Mouse (Mus musculus) hindbrain, embryonic 12.5 days (tissue): ENCODE results near the gene Gon4l. TPM values are rescaled to one million over a fixed set of nuclear protein-coding genes. Genes with fewer than 3 reads are reported as not detected.
"Not testable (repeated sequence)": the region's sequence is repeated elsewhere in the genome, so short reads cannot be mapped to it uniquely, and the experiment has no call there.

Experiments
- ATAC-seq: fragments of 200-750 bp; cut with Nextera tagmentation; 2 replicates; pipeline ENCODE4 v1.8.0; 2017; ENCODE audit warnings: moderate TSS enrichment; ENCODE audit not compliant: low FRiP score
- H3K27ac ChIP-seq: fragments of 300-500 bp; sonication (generic); 2 replicates; pipeline ENCODE4 v1.5.1; 2016; ENCODE audit warnings: mild to moderate bottlenecking
- H3K27me3 ChIP-seq: fragments of 300-500 bp; sonication (generic); 2 replicates; pipeline ENCODE4 v1.6.1; 2016; ENCODE audit warnings: mild to moderate bottlenecking
- H3K36me3 ChIP-seq: fragments of 300-500 bp; sonication (generic); 2 replicates; pipeline ENCODE4 v1.6.1; 2016; ENCODE audit warnings: mild to moderate bottlenecking
- H3K4me1 ChIP-seq: fragments of 300-500 bp; sonication (generic); 2 replicates; pipeline ENCODE4 v1.6.1; 2016
- H3K4me2 ChIP-seq: fragments of 300-500 bp; sonication (generic); replicated peaks from 2 replicates; pipeline ENCODE4 v1.6.1; 2016; ENCODE audit warnings: mild to moderate bottlenecking
- H3K4me3 ChIP-seq: fragments of 300-500 bp; sonication (generic); 2 replicates; pipeline ENCODE4 v1.5.1; 2016; ENCODE audit warnings: mild to moderate bottlenecking
- H3K9ac ChIP-seq: fragments of 300-500 bp; sonication (generic); 2 replicates; pipeline ENCODE4 v1.6.1; 2016; ENCODE audit warnings: mild to moderate bottlenecking, moderate library complexity
- H3K9me3 ChIP-seq: fragments of 300-500 bp; sonication (generic); replicated peaks from 2 replicates; pipeline ENCODE4 v1.6.1; 2016; ENCODE audit warnings: mild to moderate bottlenecking
- WGBS: fragments of 180-500 bp; shearing (Covaris S2); methylation state at CpG from one replicate; pipeline ENCODE4 v1.1.7; 2016; 5-methylcytosine and 5-hydroxymethylcytosine counted together
- polyA plus RNA-seq: library from polyadenylated mRNA; unstranded; fragments of >200 nt; fragmentation: Nextera tagmentation; extraction: Ambion mirVana; gene quantifications from 2 replicates; pipeline ENCODE4 v1.2.1, GENCODE M21; 2016

The Gon4l gene
- 18.8 and 19.4 TPM in 2 replicates for polyA plus RNA-seq

DNA sequence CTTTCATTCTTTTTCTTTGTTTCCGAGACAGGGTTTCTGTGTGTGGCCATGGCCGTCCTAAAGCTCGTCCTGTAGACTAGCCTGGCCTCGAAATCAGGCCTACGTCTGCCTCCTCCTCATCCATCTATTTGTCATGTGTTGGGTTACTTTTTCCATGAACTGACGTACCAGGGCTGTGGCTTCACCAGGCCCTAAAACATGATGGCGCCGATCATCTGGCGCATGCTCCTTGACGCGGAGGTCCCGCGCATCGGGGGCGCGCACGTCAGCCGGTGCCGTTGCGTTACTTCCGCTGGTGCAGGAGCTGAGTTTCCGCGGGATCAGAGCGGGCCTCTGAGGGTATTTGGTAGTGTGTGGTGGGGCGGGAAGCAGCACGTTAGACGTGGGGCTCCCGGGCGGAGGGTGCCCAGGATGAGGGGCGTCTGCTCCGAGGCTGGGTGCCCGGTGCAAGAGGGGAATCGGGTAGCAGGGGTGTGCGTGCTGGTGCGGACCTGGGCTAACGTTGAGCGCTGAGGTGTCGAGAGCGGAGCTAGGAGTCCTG lies at the start of gene Gon4l:
Gene Gon4l, plus strand, starts transcription at position 281 of the 541 bp plus-strand sequence.
- peak within 1 kb of the TSS; percentile 48 for H3K4me2 ChIP-seq
- H3K27me3 ChIP-seq, H3K4me1 ChIP-seq, H3K9me3 ChIP-seq: not testable (repeated sequence)
- peak; percentile 36 for ATAC-seq
- H3K4me3 ChIP-seq = peak within 1 kb of the TSS; percentile 39
- H3K27ac ChIP-seq = peak within 1 kb of the TSS; percentile 86
- H3K9ac ChIP-seq = peak within 1 kb of the TSS; percentile 41; the same call in 1 of the 2 replicates
- WGBS = 3% methylated on average over 29 of the region's 39 CpGs
- peaks cover 10% of the 10 kb centered on the region; the same call in 1 of the 2 replicates for H3K36me3 ChIP-seq

DNA sequence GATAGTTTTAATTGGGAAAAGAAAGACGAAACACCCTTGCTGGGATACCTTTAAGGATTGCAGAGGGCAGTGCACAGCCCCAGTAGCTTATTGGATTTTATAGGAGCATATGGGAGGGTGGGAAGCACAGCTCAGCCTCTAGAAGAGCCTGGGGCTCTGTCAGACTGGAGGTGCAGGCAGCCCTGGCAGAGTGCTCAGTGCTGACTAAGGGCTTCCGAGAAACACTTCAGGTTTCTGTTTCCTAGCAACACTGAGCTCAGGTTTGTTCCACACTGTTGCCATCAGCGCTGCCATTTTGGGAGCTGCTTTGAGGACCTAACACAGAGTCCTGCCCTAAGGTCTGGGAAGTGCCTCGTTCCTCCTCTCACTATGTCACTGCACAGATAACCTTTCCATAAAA lies 48.7 kb upstream of the Gon4l start:
- 96% methylated on average over 1 of the region's 4 CpGs for WGBS
- not testable (repeated sequence) for H3K36me3 ChIP-seq, H3K27me3 ChIP-seq

DNA sequence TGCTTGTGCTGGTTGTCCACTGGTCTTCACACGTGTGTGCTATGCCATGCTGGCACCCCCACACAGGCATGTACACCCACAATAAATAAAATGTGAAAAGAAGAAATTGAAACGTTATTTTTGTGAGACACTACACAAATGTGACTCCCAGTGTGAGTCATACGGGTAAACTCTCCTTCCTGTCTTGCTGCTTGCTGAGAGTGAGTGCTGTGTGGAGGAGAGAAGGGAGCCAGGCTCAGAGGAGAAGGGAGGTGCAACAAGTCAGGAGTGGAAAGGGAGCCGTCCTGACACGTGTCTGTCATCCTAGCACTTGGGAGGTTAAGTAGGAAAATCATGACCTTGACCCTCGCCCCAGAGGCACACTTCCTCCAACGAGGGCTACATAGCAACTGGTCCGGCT lies 48.2 kb upstream of the Gon4l start:
- not testable (repeated sequence) for ATAC-seq, H3K36me3 ChIP-seq, H3K9ac ChIP-seq, H3K27me3 ChIP-seq, H3K4me3 ChIP-seq, H3K4me2 ChIP-seq, H3K4me1 ChIP-seq, H3K27ac ChIP-seq, H3K9me3 ChIP-seq
- no CpG with 5 or more reads among the region's 8 CpGs for WGBS

More for the DNA sequence above, 48.7 kb upstream of the Gon4l start:
- H3K4me2 ChIP-seq, H3K9ac ChIP-seq, H3K27ac ChIP-seq, ATAC-seq, H3K9me3 ChIP-seq, H3K4me3 ChIP-seq, H3K4me1 ChIP-seq: not testable (repeated sequence)

DNA sequence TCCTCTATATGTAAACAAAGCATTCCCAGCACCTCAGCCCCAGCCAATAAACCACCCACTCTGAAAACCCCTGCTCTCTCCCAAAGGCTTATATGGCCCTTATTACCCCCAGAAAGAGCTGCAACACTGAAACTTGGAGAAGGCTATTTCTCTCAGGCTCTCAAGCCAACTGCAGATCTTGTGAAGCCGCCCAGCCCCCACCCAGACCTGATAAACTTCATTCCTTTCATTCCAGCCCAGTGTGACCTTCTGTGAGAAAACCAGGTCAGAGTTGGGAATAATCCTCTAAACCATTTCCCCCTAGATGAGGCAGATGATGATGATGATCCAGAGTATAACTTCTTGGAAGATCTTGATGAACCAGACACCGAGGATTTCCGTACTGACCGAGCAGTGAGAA lies 47.0 kb upstream of the Gon4l start:
- not testable (repeated sequence) for H3K27ac ChIP-seq, H3K9ac ChIP-seq, H3K27me3 ChIP-seq, H3K36me3 ChIP-seq, H3K4me1 ChIP-seq, H3K4me2 ChIP-seq, H3K4me3 ChIP-seq, ATAC-seq, H3K9me3 ChIP-seq
- WGBS = no CpG with 5 or more reads among the region's 4 CpGs

DNA sequence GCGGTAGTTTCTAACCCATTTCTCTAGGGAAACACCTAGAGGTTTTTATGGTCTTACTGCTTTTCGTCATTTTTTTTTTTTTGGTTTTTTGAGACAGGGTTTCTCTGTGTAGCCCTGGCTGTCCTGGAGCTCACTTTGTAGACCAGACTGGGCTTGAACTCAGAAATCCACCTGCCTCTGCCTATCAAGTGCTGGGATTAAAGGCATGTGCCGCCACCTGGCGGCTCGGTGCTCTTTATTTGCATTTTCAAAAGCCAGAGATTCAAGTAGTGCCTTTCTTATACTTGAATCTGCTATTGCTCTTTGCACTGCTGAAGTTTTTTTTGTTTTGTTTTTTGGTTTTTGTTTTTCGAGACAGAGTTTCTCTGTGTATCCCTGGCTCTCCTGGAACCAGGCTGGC lies 37.5 kb upstream of the Gon4l start:
- H3K4me1 ChIP-seq, H3K4me3 ChIP-seq, H3K9ac ChIP-seq, H3K27me3 ChIP-seq, H3K27ac ChIP-seq, H3K9me3 ChIP-seq, ATAC-seq, H3K4me2 ChIP-seq, H3K36me3 ChIP-seq: not testable (repeated sequence)
- 90% methylated on average over 6 of the region's 6 CpGs for WGBS

DNA sequence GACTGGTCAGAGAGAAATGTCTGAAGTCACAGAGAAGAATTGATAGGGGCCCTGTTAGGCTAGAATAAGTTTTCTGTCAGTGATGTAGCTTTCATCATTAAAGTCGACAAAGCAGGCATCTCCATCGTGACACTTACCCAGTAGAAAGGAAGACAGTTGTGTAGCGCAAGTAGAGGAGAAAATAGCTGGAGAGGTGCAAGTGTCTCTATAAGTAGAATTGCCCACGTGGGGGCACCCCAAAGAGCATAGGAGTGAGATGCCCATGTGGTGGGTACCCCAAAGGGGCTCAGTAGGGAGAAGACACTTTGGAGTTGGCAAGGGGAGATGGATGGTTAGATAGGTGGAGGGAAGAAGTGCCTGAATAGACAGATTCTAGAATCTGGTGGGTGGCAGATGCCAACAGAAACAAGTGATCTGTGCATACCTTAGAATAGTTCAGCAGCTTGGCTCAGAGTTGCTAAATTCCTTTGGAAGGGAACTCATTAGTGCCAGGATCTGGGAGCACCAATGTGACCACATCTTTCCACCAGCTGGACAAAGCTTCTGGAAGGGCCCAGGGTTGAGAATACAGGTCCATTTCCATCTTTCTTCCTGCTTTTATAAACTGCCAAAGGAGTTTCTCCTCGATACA lies 31.0 kb upstream of the Gon4l start:
- 92% methylated on average over 5 of the region's 5 CpGs for WGBS
- no peak for ATAC-seq
- Histone ChIP-seq H3K4me2 (no peak overlapping the region), H3K27ac (no peak overlapping the region), H3K27me3 (no peaks in the 10 kb centered on the region), H3K9me3 (no peaks in the 10 kb centered on the region), H3K36me3 (peaks cover 18% of the 10 kb centered on the region), H3K4me1 (no peaks in the 10 kb centered on the region), H3K4me3 (no peak overlapping the region), H3K9ac (no peak overlapping the region)

DNA sequence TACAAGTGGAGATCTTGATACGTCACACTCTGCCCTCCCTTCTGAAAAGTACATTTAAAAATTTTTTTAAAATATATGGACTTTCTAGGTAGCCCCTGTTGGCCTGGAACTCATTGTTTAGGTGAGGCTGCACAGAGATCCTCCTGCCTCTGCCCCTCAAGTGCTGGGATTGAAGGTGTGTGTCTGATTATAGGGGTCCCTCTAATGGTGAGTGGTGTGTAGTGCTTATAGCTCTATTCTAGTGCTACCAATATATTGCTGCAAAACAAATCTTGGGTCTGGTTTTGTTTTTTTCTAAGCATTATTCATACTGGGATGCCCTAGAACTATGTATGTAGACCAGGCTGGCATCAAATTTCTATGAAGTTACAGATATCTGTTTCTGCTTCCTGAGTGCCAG lies 9.3 kb upstream of the Gon4l start:
- H3K4me2 ChIP-seq = no peak overlapping the region
- 94% methylated on average over 1 of the region's 1 CpGs for WGBS

DNA sequence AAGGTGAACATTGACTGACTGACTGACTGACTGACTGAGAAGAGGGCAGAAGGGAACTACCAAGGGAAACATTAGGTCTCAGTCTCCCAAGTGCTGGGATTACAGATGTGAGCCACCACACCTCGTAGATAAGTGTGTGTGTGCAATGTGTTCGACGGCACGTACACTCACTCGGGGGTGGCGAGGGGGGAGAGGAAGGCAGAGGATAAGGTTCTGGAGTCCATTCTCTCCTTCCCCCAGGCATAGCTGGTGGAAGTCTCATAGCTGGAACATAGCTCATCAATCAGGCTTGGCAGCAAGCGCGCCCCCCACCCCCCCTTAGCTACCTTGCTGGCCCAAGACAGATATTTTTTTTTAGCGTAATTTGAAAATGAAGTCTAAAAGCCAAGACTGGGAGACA lies 7.8 kb upstream of the Gon4l start:
- peaks cover 5% of the 10 kb centered on the region; the same call in 1 of the 2 replicates for H3K4me1 ChIP-seq
- 92% methylated on average over 9 of the region's 9 CpGs for WGBS
- H3K9ac ChIP-seq = no peak overlapping the region
- no peaks in the 10 kb centered on the region for H3K27me3 ChIP-seq
- H3K36me3 ChIP-seq = peaks cover 24% of the 10 kb centered on the region
- ATAC-seq = no peak
- H3K4me2 ChIP-seq = no peak overlapping the region
- no peaks in the 10 kb centered on the region for H3K9me3 ChIP-seq
- no peak overlapping the region for H3K27ac ChIP-seq
- no peak overlapping the region for H3K4me3 ChIP-seq

More for the DNA sequence above, 9.3 kb upstream of the Gon4l start:
- peaks cover 29% of the 10 kb centered on the region for H3K36me3 ChIP-seq
- H3K27me3 ChIP-seq = no peaks in the 10 kb centered on the region
- H3K9ac ChIP-seq = no peak overlapping the region
- no peaks in the 10 kb centered on the region for H3K9me3 ChIP-seq
- ATAC-seq = no peak
- no peak overlapping the region for H3K4me3 ChIP-seq
- H3K4me1 ChIP-seq = peaks cover 5% of the 10 kb centered on the region; the same call in 1 of the 2 replicates
- H3K27ac ChIP-seq = no peak overlapping the region

DNA sequence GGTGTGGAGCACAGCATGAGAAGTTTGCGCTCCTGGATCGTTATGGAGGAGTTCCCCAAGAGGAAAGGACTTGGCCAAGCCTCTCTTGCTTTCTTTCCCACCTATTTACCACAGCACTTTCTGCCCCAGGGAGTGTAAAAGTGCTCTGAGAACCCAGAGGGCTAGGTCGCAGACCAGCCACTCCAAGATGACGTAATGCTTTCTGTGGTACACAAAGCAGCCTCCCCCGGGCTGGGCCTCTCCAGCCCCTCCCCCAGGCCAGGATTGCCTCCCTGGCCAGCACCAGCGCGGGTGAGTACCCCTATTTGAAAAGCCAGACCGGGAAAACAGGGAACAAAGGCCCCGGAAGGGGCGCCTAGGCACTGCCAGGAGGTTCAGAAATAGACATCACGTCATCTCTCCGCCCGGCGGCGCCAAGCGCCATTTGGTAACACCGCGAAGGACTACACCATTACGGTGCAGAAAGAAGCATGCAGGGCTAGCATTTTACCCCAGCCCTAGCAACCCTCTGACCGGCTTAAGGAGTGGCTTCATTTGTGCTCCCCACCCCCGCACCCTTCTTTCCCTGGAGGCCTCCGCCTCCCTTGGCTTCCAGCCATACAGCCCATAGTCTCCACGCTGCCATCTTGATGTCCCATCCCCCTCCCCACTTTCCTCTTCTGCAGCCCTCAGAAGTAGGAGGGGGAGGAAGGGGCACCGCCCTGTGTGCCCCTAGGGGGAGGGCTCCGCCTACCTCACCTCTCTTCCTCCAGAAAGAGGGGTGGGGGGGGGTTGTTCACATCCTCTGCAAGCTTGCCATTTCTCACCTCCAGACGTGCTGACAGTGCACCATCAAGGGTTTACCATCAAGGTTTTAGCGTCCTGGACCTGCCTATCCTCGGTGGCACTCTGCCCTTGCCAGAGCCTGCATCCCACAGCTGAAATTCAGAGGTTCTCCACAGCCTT lies 3.6 kb upstream of the Gon4l start:
- H3K27me3 ChIP-seq, H3K36me3 ChIP-seq, H3K4me1 ChIP-seq, H3K9me3 ChIP-seq: not testable (repeated sequence)
- peak overlapping the region; percentile 51 for H3K4me2 ChIP-seq
- H3K4me3 ChIP-seq = peak overlapping the region; percentile 45
- 5% methylated on average over 20 of the region's 28 CpGs for WGBS
- peak overlapping the region; percentile 94 for H3K27ac ChIP-seq
- ATAC-seq = peak; percentile 85
- H3K9ac ChIP-seq = peak overlapping the region; percentile 65

DNA sequence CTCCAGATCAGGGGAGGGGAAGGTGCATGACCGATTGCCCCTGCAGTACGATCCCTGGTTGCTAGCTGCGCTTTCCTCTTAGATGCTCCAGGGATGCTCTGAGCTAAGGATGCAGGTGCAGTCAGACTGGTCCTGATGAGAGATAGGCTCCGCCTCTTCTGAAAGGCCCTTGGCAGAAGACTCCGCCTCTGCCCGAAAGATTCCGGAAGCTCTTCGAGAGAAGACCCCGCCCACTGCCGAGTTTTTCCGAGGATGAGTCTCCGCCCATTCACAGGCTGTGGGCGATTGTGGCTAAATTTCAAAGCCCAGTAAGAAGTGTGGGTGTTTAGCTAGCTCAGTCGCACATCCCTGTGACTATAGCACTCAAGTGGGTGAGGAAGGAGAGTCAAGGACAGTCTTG lies 2.6 kb upstream of the Gon4l start:
- peak; percentile 78 for ATAC-seq
- 2% methylated on average over 14 of the region's 14 CpGs for WGBS
- peak overlapping the region; percentile 34; the same call in 1 of the 2 replicates for H3K4me2 ChIP-seq

DNA sequence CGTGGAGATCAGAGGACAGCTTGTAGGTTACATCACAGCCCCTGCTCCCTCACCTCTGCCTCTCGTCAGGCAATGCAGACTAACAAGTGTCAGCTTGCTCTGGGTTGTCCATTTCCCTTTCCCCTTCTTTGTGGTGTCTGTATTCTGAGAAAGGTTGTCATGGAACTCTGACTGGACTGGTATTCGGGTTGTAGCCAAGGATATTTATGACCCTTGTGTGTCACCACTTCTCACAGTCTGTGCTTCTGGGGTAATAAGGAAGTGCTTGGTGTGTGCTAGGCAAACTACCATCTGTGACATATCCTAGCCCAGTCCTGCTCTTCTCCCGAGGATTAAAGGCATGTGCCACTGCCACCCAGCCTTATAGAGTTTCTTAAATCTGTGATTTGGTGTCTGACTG lies 14.1 kb downstream of the Gon4l start:
- peaks cover 34% of the 10 kb centered on the region for H3K36me3 ChIP-seq
- no peak overlapping the region for H3K9ac ChIP-seq
- WGBS = 96% methylated on average over 4 of the region's 4 CpGs
- H3K4me3 ChIP-seq = no peak overlapping the region
- H3K27me3 ChIP-seq = no peaks in the 10 kb centered on the region
- H3K4me1 ChIP-seq = no peaks in the 10 kb centered on the region
- H3K27ac ChIP-seq = no peak overlapping the region
- H3K4me2 ChIP-seq = no peak overlapping the region
- no peaks in the 10 kb centered on the region for H3K9me3 ChIP-seq
- no peak for ATAC-seq

More for the DNA sequence above, 2.6 kb upstream of the Gon4l start:
- Histone ChIP-seq H3K4me3 (peak overlapping the region; percentile 24; the same call in 1 of the 2 replicates), H3K27ac (peak overlapping the region; percentile 70)
- H3K9ac ChIP-seq, H3K4me1 ChIP-seq, H3K9me3 ChIP-seq, H3K36me3 ChIP-seq, H3K27me3 ChIP-seq: not testable (repeated sequence)

DNA sequence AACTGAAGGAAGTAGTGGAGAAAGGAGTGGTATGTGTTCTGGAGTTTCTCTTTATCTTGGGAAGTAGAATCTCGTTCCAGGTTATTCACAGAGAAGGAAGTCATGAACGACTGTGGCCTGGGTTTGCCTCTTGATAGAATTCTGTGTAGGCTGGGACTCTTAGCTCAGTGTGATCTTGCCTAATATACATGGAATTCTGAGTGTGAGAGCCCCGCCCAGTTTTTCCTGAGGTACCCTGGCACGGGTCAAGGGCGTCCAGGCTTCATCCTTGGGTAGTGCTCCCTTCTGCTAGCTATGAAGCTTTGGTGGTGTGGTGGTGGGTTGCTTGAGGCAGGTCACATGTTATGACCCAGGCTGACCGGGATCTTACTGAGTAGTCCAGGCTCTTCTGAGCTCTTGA lies 20.8 kb downstream of the Gon4l start:
- Histone ChIP-seq H3K9me3 (no peaks in the 10 kb centered on the region), H3K27ac (no peak overlapping the region), H3K9ac (no peak overlapping the region), H3K4me2 (no peak overlapping the region), H3K36me3 (peaks cover 62% of the 10 kb centered on the region), H3K4me3 (no peak overlapping the region), H3K4me1 (no peaks in the 10 kb centered on the region), H3K27me3 (no peaks in the 10 kb centered on the region)
- 90% methylated on average over 6 of the region's 6 CpGs for WGBS
- no peak for ATAC-seq
